Comparison of ENCODE assay signal across 32 mouse cellular contexts in the genomic region with DNA sequence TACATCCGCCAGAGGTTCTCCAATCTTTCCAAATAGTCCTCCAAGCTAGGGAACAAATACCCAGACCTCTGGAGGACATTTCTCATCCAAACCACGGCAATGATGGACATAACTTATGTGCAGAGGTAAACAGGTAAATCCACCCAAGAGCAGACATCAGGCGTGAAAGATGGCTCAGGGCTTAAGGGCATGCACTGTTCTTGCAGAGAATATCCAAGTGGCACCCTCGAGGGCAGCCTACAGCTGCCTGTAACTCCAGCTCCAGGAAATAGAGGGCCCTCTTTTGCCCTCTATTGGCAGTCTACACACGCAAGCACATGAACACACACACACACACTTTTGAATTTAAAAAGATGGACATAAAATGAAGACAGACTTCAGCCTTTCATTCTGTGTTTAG.
"Had no signal": no experiment of that assay in that cellular context is flagged by ENCODE, and none has a peak within 500 bp of the region (broad histone marks: within the 10 kb centered on the region; RNA-seq: fewer than 3 reads in every experiment).

No protein-coding gene starts in this region.

- H3K9ac ChIP-seq: limb, embryonic 12.5 days; limb, embryonic 13.5 days; limb, embryonic 15.5 days; liver, embryonic 12.5 days; liver, embryonic 13.5 days; liver, embryonic 14.5 days; liver, embryonic 15.5 days; liver, postnatal 0 days; lung, embryonic 14.5 days; lung, embryonic 15.5 days; midbrain, embryonic 12.5 days; midbrain, embryonic 13.5 days; midbrain, embryonic 15.5 days; neural tube, embryonic 12.5 days had no signal

- H3K27me3 ChIP-seq: limb, embryonic 12.5 days; limb, embryonic 13.5 days; limb, embryonic 15.5 days; liver, embryonic 12.5 days; liver, embryonic 13.5 days; liver, embryonic 15.5 days; lung, embryonic 15.5 days; midbrain, embryonic 13.5 days; midbrain, embryonic 15.5 days; neural tube, embryonic 12.5 days had no signal

- H3K9me3 ChIP-seq: limb, embryonic 10.5 days; limb, embryonic 12.5 days; limb, embryonic 13.5 days; limb, embryonic 15.5 days; liver, embryonic 12.5 days; liver, embryonic 13.5 days; liver, embryonic 15.5 days; lung, embryonic 15.5 days; midbrain, embryonic 10.5 days; midbrain, embryonic 12.5 days; midbrain, embryonic 13.5 days; midbrain, embryonic 15.5 days; neural tube, embryonic 12.5 days had no signal

- DNase-seq: left cerebral cortex, postnatal 4 days; liver; liver, embryonic 13.5 days; liver, postnatal 0 days; lung, adult 18-20 months; lung, adult 2 months; lung, embryonic 14.5 days; lung, postnatal 10 days; lung, postnatal 14 days; lung, postnatal 36 days; lung, postnatal 4 days; midbrain, embryonic 14.5 days had no signal

- H3K27ac ChIP-seq: limb, embryonic 10.5 days; limb, embryonic 12.5 days; limb, embryonic 13.5 days; limb, embryonic 15.5 days; liver, embryonic 12.5 days; liver, embryonic 13.5 days; liver, embryonic 14.5 days; liver, embryonic 15.5 days; lung, embryonic 15.5 days; macrophage; midbrain, embryonic 10.5 days; midbrain, embryonic 12.5 days; midbrain, embryonic 13.5 days; midbrain, embryonic 15.5 days; neural tube, embryonic 12.5 days had no signal

- H3K4me3 ChIP-seq: limb, embryonic 10.5 days; limb, embryonic 12.5 days; limb, embryonic 13.5 days; limb, embryonic 15.5 days; liver, embryonic 12.5 days; liver, embryonic 13.5 days; liver, embryonic 15.5 days; lung, embryonic 15.5 days; megakaryocyte, embryonic 14.5 days; midbrain, embryonic 10.5 days; midbrain, embryonic 12.5 days; midbrain, embryonic 13.5 days; midbrain, embryonic 15.5 days; myocyte; neural tube, embryonic 12.5 days had no signal

- H3K4me2 ChIP-seq: limb, embryonic 12.5 days; limb, embryonic 13.5 days; limb, embryonic 15.5 days; liver, embryonic 11.5 days; liver, embryonic 12.5 days; liver, embryonic 13.5 days; liver, embryonic 15.5 days; lung, embryonic 14.5 days; lung, embryonic 15.5 days; midbrain, embryonic 11.5 days; midbrain, embryonic 12.5 days; midbrain, embryonic 13.5 days; midbrain, embryonic 15.5 days; neural tube, embryonic 12.5 days had no signal

- H3K4me1 ChIP-seq: liver, embryonic 13.5 days; liver, embryonic 15.5 days; lung, embryonic 15.5 days; midbrain, embryonic 12.5 days; midbrain, embryonic 13.5 days; midbrain, embryonic 15.5 days; neural tube, embryonic 12.5 days had no signal

- H3K36me3 ChIP-seq: limb, embryonic 10.5 days; limb, embryonic 12.5 days; limb, embryonic 13.5 days; limb, embryonic 15.5 days; liver, embryonic 12.5 days; liver, embryonic 13.5 days; liver, embryonic 15.5 days; lung, embryonic 15.5 days; midbrain, embryonic 10.5 days; midbrain, embryonic 12.5 days; midbrain, embryonic 13.5 days; midbrain, embryonic 15.5 days; neural tube, embryonic 12.5 days had no signal

- ATAC-seq: liver, embryonic 12.5 days; liver, postnatal 0 days; lung, postnatal 0 days; midbrain, embryonic 13.5 days; midbrain, embryonic 15.5 days; midbrain, embryonic 16.5 days had no signal
